Mouse (Mus musculus) testis, adult 2 months (tissue): Measurements from ENCODE around the gene Idua.

Source experiments
- CTCF ChIP-seq: fragments of 200-500 bp; IDR thresholded peaks from 2 replicates; pipeline ENCODE4 v1.5.1; 2012; ENCODE audit warnings: low read depth, mild to moderate bottlenecking, inconsistent platforms, low read length, moderate library complexity; ENCODE audit not compliant: control insufficient read depth, insufficient read depth, insufficient replicate concordance
- POLR2A ChIP-seq: fragments of 200-500 bp; IDR thresholded peaks from 2 replicates; pipeline ENCODE4 v1.6.1; 2012; ENCODE audit warnings: low read depth, mild to moderate bottlenecking, inconsistent platforms, low read length, moderate library complexity; ENCODE audit not compliant: control insufficient read depth

GRCm38 (mm10) chr5:108657406-108657805 is 2.7 kb upstream of the Idua start:
- TF ChIP-seq CTCF, result no peak
- TF ChIP-seq POLR2A, result no peak
